Mouse (Mus musculus): ENCODE data around the gene H2-T24. TPM values are rescaled to one million over a fixed set of nuclear protein-coding genes. Genes with fewer than 3 reads are reported as not detected.

The H2-T24 gene
- polyA plus RNA-seq, 1 experiment from 2014 or later = 2.3 TPM

MicroRNA genes within 50 kb of the gene (microRNA counts, 519-probe panel; counts per million panel counts)
- not detected for microRNA mmu-miR-877

Small RNA genes within 50 kb of the gene (microRNA-seq; reads per million reads assigned to microRNA genes)
- 68.2 reads per million, percentile 52 among the genes with 10 or more reads in this experiment for gene Mir877

Other genes starting within 250 kb of the H2-T24 start
- 4.6 and 5.0 TPM in 2 replicates for gene Ier3, start 198.9 kb downstream of the H2-T24 start, polyA plus RNA-seq (2014; fragmentation: Nextera tagmentation; extraction: Ambion mirVana)
- 68.5 and 78.2 TPM in 2 replicates for gene Flot1, start 197.3 kb downstream of the H2-T24 start, polyA plus RNA-seq (2014; fragmentation: Nextera tagmentation; extraction: Ambion mirVana)
- gene Tubb5, start 182.3 kb downstream of the H2-T24 start, polyA plus RNA-seq (2014; fragmentation: Nextera tagmentation; extraction: Ambion mirVana) = 2,004 and 2,051 TPM in 2 replicates
- gene Mdc1, start 179.0 kb downstream of the H2-T24 start, polyA plus RNA-seq (2014; fragmentation: Nextera tagmentation; extraction: Ambion mirVana) = 12.2 and 14.4 TPM in 2 replicates
- 23.9 and 29.6 TPM in 2 replicates for gene Nrm, start 159.2 kb downstream of the H2-T24 start, polyA plus RNA-seq (2014; fragmentation: Nextera tagmentation; extraction: Ambion mirVana)
- gene Ppp1r18, start 155.0 kb downstream of the H2-T24 start, polyA plus RNA-seq (2014; fragmentation: Nextera tagmentation; extraction: Ambion mirVana) = 21.2 and 22.0 TPM in 2 replicates
- 29.3 and 31.8 TPM in 2 replicates for gene Dhx16, start 140.7 kb downstream of the H2-T24 start, polyA plus RNA-seq (2014; fragmentation: Nextera tagmentation; extraction: Ambion mirVana)
- 30.4 and 34.3 TPM in 2 replicates for gene 2310061I04Rik, start 123.1 kb downstream of the H2-T24 start, polyA plus RNA-seq (2014; fragmentation: Nextera tagmentation; extraction: Ambion mirVana)
- 313 and 439 TPM in 2 replicates for gene Atat1, start 110.5 kb downstream of the H2-T24 start, polyA plus RNA-seq (2014; fragmentation: Nextera tagmentation; extraction: Ambion mirVana)
- gene Mrps18b, start 104.2 kb downstream of the H2-T24 start, polyA plus RNA-seq (2014; fragmentation: Nextera tagmentation; extraction: Ambion mirVana) = 58.4 and 68.8 TPM in 2 replicates
- gene Ppp1r10, start 104.1 kb downstream of the H2-T24 start, polyA plus RNA-seq (2014; fragmentation: Nextera tagmentation; extraction: Ambion mirVana) = 34.9 and 44.5 TPM in 2 replicates
- 55.8 and 78.1 TPM in 2 replicates for gene Abcf1, start 50.8 kb downstream of the H2-T24 start, polyA plus RNA-seq (2014; fragmentation: Nextera tagmentation; extraction: Ambion mirVana)
- gene Gnl1, start 40.7 kb downstream of the H2-T24 start, polyA plus RNA-seq (2014; fragmentation: Nextera tagmentation; extraction: Ambion mirVana) = 27.9 and 35.7 TPM in 2 replicates
- gene Prr3, start 40.3 kb downstream of the H2-T24 start, polyA plus RNA-seq (2014; fragmentation: Nextera tagmentation; extraction: Ambion mirVana) = 58.5 and 69.8 TPM in 2 replicates
- gene H2-T23, start 12.3 kb upstream of the H2-T24 start, polyA plus RNA-seq (2014; fragmentation: Nextera tagmentation; extraction: Ambion mirVana) = 4.5 and 5.6 TPM in 2 replicates
- 6.2 and 7.1 TPM in 2 replicates for gene H2-T22, start 22.2 kb upstream of the H2-T24 start, polyA plus RNA-seq (2014; fragmentation: Nextera tagmentation; extraction: Ambion mirVana)
- gene Gm6034, start 22.4 kb upstream of the H2-T24 start, polyA plus RNA-seq (2014; fragmentation: Nextera tagmentation; extraction: Ambion mirVana) = not detected in 2 replicates
- gene Gm11127, start 37.8 kb upstream of the H2-T24 start, polyA plus RNA-seq (2014; fragmentation: Nextera tagmentation; extraction: Ambion mirVana) = not detected in 2 replicates
- gene Gm19684, start 101.1 kb upstream of the H2-T24 start, polyA plus RNA-seq (2014; fragmentation: Nextera tagmentation; extraction: Ambion mirVana) = not detected in 2 replicates
- not detected in 2 replicates for gene Gm7030, start 108.9 kb upstream of the H2-T24 start, polyA plus RNA-seq (2014; fragmentation: Nextera tagmentation; extraction: Ambion mirVana)
- not detected in 2 replicates for gene Gm8909, start 148.0 kb upstream of the H2-T24 start, polyA plus RNA-seq (2014; fragmentation: Nextera tagmentation; extraction: Ambion mirVana)
- not detected in 2 replicates for gene H2-T3, start 169.7 kb upstream of the H2-T24 start, polyA plus RNA-seq (2014; fragmentation: Nextera tagmentation; extraction: Ambion mirVana)
- 103 and 128 TPM in 2 replicates for gene Rpp21, start 237.5 kb upstream of the H2-T24 start, polyA plus RNA-seq (2014; fragmentation: Nextera tagmentation; extraction: Ambion mirVana)

Measured in forebrain, embryonic 14.5 days (tissue).